Mouse (Mus musculus) activated CD4-positive, CD25-positive, alpha-beta regulatory T cell, adult 4 months (primary cell): ENCODE data around the gene Pex1. TPM values are rescaled to one million over a fixed set of nuclear protein-coding genes. Genes with fewer than 3 reads are reported as not detected.
A peak's percentile ranks its signal among the peaks of the same experiment; 100 is the strongest.
"Not testable (repeated sequence)": the region's sequence is repeated elsewhere in the genome, so short reads cannot be mapped to it uniquely, and the experiment has no call there.

Experiments
- ATAC-seq: one replicate; pipeline ENCODE4 v1.8.0; 2017
- polyA plus RNA-seq, 2 experiments: library from polyadenylated mRNA; unstranded; fragments of 100-300 nt; shearing (Covaris generic); gene quantifications; one replicate each; pipeline ENCODE4 v1.2.1; 2017

Pex1 gene
- polyA plus RNA-seq, 2 experiments from 2014 or later = 13.3 to 13.9 TPM

DNA sequence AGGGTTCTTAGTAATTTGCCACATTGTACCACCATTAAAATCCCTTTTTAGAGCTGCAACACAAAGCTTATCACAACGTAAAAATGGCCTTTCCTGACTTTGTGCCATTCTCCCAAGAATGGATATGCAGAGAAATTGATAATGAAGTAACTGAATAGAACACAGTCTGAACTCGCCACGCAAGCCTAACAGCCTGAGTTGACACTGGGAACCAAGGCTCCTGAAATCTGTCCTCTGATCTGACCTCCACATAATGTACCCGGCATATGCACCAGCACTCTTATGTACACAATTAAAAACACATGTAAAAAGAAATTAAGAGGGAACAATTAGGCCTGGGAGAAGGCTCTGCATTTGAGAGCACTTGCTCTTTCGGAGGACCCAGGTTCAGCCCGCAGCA lies 49.5 kb downstream of the Pex1 start:
- no peak for ATAC-seq

DNA sequence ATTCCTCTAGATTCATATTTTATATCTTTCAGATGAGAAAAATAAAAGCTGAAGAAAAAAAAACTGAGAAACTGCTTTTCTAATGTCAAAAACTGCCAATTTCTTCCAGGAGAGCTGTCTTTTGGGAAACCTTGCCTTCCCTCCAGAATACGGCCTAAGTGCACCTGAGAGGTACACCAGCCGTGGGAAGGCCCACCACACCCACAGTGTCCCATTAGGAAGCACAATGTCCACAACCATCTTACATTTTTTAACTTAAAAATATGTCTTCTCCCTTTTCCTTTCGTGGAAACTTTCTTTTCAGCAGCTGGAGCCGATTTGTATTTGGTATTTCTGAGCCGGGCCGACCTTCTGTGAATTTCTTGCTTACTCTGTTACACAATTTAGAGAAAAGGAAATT lies 50.7 kb downstream of the Pex1 start:
- ATAC-seq = no peak

DNA sequence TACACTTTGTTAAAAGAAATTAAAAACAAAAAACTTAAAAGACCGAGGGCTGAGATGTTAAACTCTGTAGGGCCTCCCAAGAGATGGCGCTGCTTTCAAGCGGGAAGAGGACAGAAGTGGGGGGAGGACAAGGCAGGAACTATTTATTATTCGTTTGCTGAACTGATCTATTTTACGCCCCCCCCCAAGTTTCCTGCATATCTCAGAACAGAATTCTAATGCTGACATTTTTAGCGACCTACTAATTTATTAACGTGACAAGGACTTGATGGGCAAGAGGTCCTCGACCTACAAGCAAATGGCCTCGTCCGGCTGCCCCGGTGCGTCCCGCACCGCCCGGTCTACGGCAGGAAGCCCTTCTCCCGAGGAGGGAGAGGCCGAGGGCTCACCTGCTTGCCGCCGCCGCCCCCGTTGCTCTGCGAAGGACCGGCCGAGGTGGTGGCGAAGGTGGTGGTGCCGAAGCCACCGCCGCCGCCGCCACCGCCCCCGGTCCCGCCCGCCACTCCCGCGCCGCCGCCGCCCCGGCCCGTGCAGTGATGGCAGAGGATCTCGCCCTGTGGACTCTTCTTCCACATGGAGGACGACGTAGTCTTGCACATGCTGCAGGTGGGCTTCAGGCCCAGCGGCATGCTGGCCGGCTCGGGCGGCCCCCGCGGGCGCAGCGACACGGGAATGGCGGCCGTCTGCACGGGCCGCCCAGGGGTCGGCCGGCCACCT lies 51.3 kb downstream of the Pex1 start:
- ATAC-seq = peak; percentile 66

DNA sequence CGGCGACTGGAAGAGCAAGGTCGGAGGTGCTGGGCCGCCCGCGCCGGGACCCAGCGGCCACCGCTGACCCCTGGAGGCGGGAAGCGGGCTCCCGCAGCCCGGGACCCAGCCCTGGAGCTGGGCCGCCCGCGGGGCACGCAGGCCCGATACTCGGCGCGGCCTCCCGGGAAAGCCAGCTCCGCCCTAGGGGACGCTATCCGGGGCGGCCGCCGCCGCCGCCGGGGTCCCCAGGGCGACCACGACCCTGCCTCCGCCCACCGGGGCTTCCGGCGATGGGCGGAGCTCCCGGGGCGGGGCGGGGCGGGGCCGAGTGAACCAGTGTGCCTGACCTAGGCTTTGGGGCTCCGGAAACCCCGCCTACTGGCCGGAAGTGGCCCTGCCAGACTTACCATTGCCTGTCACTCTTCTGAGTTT lies 51.8 kb downstream of the Pex1 start:
- ATAC-seq = peak; percentile 93

DNA sequence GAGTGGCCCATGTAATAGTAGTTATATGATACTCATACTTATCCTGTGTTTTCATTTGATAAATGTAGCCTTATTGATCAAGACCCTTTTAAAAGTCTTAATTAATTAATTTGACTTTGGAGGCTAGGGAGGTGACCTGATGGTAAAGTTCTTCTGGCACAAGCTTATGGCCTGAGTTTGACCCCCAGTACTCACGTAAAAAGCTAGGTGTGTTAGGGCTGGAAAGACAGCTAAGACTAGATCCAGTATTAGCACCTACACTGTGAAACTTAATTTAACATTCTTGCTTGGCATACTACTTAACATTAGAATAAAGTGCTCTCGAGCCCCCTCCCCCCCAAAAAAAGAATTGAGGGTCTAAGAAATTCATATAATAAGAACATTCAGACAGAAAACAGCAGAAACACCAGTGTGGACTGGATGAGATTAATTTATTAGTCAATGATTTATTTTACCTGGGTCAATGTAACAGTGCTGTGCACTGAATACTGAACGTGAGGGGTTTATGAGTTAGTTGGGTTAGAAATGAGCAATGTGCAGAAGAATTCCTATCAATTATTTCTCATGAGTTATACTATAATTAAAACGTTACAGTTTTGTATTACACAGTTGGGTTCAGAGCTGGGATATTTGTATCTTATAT lies 52.5 kb downstream of the Pex1 start:
- no peak for ATAC-seq

DNA sequence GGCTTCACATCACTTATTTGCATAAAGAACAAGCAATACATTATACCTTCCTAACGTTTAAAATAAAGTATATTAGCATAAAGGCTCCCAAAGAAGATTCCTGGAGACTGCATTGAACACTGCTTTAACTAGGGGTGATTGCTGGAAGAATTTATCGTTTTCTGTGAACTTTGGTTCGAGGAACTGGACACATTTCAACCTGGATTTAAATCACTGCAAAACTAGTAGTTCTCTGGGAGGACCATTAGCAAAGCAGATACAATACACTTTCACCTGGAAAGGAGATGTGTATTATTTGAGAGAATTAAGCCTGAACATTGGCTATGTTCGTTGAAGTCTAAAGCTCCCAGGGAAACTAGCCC lies 53.0 kb downstream of the Pex1 start:
- no peak for ATAC-seq

DNA sequence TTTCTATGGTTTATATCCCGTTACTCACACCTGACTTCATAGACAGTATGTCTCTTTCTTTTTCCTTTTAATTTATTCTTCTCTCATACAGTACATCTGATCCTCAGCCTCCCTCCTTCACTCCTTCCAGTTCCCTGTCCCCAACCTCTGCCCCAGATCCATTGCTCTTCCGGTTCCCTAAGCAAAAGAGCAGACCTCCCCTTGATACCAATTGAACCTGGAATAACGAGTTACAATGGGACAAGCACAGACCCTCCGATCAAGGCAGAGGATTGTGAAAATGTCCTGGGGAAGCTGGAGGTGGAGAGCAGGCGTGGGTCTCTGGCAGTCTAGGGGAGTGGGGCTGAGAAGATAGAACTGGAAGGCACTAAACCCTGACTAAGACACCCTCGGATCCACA lies 55.0 kb downstream of the Pex1 start, which contains the start of gene Tmbim7:
Gene Tmbim7, plus strand, starts transcription at position 301 of the 400 bp plus-strand sequence.
- no peak for ATAC-seq

DNA sequence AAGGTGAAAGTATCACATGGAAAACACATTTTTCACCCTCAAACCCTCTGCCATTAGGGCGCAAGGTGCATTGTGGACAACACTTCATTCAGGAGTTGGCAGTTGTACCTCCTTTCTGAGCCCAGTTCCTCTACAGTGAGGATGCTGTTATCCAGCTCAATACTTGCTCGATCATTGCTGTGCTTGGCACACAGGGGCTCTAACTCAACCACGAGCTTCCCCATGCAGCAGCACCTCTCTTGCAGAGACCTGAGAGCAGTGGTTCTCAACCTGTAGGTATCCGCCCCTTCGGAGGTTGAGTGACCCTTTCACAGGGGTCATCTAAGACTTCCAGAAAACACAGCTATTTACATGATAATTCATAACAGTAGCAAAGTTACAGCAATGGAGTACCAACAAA lies 55.8 kb downstream of the Pex1 start:
- ATAC-seq = no peak

DNA sequence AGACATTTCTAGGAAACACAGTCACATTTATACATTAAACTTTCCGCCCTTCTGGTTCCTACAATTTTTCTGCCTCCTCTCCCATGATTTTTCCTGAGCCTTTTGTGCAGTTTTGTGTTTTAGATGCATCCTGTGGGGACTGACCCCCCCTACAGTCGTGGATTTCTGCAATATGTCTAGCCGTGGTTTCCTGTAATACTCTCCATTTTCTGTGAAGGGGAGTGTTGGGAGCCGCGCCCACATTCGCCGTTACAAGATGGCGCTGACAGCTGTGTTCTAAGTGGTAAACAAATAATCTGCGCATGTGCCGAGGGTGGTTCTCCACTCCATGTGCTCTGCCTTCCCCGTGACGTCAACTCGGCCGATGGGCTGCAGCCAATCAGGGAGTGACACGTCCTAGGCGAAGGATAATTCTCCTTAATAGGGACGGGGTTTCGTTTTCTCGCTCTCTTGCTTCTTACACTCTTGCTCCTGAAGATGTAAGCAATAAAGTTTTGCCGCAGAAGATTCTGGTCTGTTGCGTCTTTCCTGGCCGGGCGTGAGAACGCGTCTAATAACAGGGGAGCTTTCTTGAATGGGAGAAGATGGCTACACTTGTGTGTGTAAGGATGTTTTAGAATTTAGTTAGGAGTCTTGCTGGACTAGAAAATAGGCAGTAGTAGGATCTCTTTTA lies 57.2 kb downstream of the Pex1 start:
- ATAC-seq = not testable (repeated sequence)

DNA sequence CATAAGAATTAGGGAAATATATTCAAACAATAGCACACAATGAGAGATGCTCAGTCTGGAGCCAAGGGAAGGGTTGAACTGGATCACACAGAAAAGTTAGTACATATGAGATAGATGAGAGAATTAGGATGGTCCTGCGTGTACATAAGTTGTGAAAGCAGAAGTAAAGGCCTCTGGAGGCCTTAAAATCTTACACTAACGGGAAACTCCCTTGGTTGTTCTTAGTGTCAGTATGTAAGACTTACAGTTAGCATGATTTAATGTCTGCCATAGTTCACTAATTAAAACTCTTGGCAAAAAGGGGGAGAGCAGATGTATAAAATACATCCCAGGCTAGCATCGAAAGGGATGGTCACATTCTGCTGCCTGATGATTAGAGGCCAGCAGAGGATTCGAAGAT lies 57.9 kb downstream of the Pex1 start:
- no peak for ATAC-seq

DNA sequence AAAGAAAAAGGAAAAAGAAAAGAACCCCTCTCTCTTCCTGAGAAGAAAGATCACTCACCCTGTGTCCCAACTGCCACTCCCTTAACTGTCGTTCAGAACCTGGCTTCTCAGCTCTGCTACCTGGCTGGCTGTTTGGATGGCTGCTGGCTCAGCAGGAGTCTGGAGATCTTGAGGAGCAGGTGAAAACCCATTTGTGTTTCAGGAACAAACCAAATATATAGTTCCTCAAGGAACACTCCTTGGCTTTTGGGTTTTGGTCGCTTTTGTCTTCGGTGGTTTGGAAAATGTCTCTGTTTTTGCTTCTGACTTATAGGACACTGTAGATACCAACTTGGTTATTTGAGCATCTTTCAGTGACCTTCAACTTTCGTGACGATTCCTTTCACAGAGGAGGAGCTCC lies 61.2 kb downstream of the Pex1 start, which contains the start of gene Gatad1:
Gene Gatad1, minus strand, starts transcription at position 101 of the 400 bp plus-strand sequence.
- ATAC-seq = no peak

DNA sequence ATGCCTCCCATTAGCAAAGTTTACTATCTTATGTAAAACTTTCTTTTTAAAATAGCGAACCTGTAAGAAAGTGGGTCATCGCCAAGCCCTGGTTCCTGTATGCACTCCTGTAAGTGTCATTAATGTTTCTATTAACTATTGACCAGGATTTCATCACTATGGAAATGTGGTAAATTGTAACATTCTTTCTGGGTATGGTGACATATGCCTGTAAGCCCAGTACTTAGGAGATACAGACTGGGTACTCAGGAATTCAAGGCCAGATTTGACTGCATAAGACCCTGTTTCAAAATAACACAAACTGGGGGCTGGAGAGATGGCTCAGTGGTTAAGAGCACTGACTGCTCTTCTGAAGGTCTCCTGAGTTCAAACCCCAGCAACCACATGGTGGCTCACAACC lies 69.4 kb downstream of the Pex1 start:
- ATAC-seq = no peak

DNA sequence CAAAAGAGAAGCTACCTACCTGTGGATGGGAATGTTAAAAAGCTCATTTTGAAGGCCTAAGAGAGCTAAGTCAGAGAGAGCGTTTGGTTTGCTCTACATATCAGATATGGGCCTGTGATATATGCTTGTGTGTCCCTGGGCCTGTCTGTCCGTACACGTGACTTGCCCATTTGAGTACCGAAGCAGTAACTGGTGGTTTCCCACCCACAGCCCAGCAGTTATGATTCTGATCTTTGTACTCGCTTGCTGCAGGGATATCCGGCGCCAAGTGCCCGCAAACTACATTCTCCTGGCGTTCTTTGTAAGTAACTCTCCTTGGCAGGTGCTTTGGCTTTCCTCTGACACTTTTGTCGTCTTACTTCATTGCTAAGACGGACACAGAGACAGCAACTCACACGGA lies 70.7 kb downstream of the Pex1 start:
- ATAC-seq = peak; percentile 60

DNA sequence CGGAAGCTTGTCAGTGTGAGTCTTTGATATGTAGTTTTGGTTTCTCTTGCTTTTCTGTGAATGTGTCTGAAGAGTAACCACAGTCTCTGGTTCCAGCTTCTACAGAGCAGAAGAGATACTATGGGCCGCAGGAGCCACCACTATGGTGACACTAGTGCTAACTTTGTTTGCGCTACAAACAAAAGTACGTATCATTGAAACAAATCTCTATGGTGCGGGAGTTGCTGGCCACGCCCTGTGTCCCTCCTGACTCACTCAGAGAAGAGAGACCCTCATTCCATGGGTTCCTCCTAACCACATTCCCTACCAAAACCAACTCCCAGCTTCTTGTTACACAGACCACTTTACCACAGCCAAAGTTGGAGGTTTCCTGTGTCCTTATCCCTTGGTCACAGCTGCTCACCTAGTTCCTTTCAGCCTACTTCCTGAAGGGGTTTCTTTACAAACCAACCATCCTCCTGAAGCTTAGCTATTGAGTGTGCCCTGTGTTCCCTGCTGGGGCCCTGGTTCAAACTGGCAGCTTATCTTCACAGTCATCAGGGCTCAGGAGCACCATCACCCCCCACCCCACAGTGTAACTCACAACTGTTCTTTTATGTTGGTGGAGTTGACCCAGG lies 74.2 kb downstream of the Pex1 start:
- peak; percentile 74 for ATAC-seq

Other genes with a start within 250 kb of the Pex1 start
- gene Fam133b, start 52.2 kb upstream of the Pex1 start, polyA plus RNA-seq = 10 to 100 TPM; 38.1 to 52.1 TPM
- 1 to 10 TPM; 6.3 to 9.7 TPM for gene 1700109H08Rik, start 24.5 kb upstream of the Pex1 start, polyA plus RNA-seq
- 10 to 100 TPM; 22.0 to 24.1 TPM for gene Rbm48, start 519 bp downstream of the Pex1 start, polyA plus RNA-seq
- gene Tmbim7, start 55.1 kb downstream of the Pex1 start, polyA plus RNA-seq = under 1 TPM in 1 of 2 experiments, not detected in 1; 0.34 TPM
- 10 to 100 TPM; 29.7 to 39.0 TPM for gene Gatad1, start 61.1 kb downstream of the Pex1 start, polyA plus RNA-seq
- 10 to 100 TPM; 13.8 to 22.9 TPM for gene Ankib1, start 206.9 kb downstream of the Pex1 start, polyA plus RNA-seq
- 100 to 1,000 TPM in 1 of 2 experiments, 10 to 100 TPM in 1; 91.1 to 118 TPM for gene Krit1, start 207.1 kb downstream of the Pex1 start, polyA plus RNA-seq
- gene Lrrd1, start 249.1 kb downstream of the Pex1 start, polyA plus RNA-seq = under 1 TPM in 1 of 2 experiments, not detected in 1; 0.20 TPM